24 mouse cellular contexts compared by ENCODE assay signal in genomic region chr1:72716421-72716820, GRCm38 (mm10). TPM values are rescaled to one million over a fixed set of nuclear protein-coding genes. Genes with fewer than 3 reads are reported as not detected.
A peak's percentile ranks its signal among the peaks of the same experiment; 100 is the strongest.
DNase-seq lines count a peak whose midpoint lies in the region; ATAC-seq and TF ChIP-seq lines count a peak whose summit lies in the region.
"Had no signal": no experiment of that assay in that cellular context is flagged by ENCODE, and none has a peak within 500 bp of the region (broad histone marks: within the 10 kb centered on the region; RNA-seq: fewer than 3 reads in every experiment).

No protein-coding gene starts in this region.

- no peak overlapping the region for H3K9ac ChIP-seq in intestine, embryonic 16.5 days (ENCODE audit: low read depth, low read length)
- H3K9ac ChIP-seq in intestine, postnatal 0 days (ENCODE audit: low read depth, low read length): no peak overlapping the region
- no peak overlapping the region for H3K9ac ChIP-seq in midbrain, embryonic 12.5 days (replicated peaks)
- H3K9ac ChIP-seq in midbrain, embryonic 14.5 days (replicated peaks; ENCODE audit: low read length): no peak overlapping the region
- H3K9ac ChIP-seq in MEL (ENCODE audit: control insufficient read depth, low read depth, low read length, poor library complexity, severe bottlenecking): no peak overlapping the region
- H3K9ac ChIP-seq: lung, embryonic 14.5 days had no signal

- no peak for TF ChIP-seq RAD21 in MEL (IDR thresholded peaks at IDR 0.05; ENCODE audit: low read depth, low read length)

- TF ChIP-seq CTCF in intestine, postnatal 0 days (IDR thresholded peaks at IDR 0.05; ENCODE audit: low read depth): no peak
- no peak for TF ChIP-seq CTCF in MEL (IDR thresholded peaks at IDR 0.05 in 2 of 3, conservative IDR thresholded peaks at IDR 0.05 in 1 of 3; ENCODE audit: control insufficient read depth in 1 of 3, insufficient read depth in 1 of 3, low read depth in 2 of 3, low read length in 3 of 3, poor library complexity in 1 of 3, severe bottlenecking in 1 of 3)

- DNase-seq in midbrain, embryonic 14.5 days: no peak
- peak; percentile 54 for DNase-seq in MEL (ENCODE audit: low read depth, low spot score)
- no peak for DNase-seq in adrenal gland, postnatal 14 days
- DNase-seq in left cerebral cortex, adult 9 months (ENCODE audit: low spot score in 2 of 2): no peak
- DNase-seq: gastrocnemius, postnatal 25 days had no signal

- H3K27ac ChIP-seq in intestine, embryonic 16.5 days (ENCODE audit: low read length): peak overlapping the region; percentile 36; the same call in 1 of the 2 replicates
- no peak overlapping the region for H3K27ac ChIP-seq in intestine, postnatal 0 days (ENCODE audit: low read depth, low read length)
- H3K27ac ChIP-seq in midbrain, embryonic 12.5 days (replicated peaks): peak overlapping the region; percentile 46; the same call in 1 of the 2 replicates
- H3K27ac ChIP-seq in midbrain, embryonic 14.5 days (replicated peaks; ENCODE audit: low read depth, low read length): no peak overlapping the region
- H3K27ac ChIP-seq in MEL (ENCODE audit: control insufficient read depth, low read depth, low read length): peak overlapping the region; percentile 24
- H3K27ac ChIP-seq: left cerebral cortex, adult 2 months; macrophage had no signal

- 61% methylated on average over 2 of the region's 2 CpGs for whole genome bisulfite sequencing in intestine, embryonic 16.5 days
- 66% methylated on average over 2 of the region's 2 CpGs for WGBS in intestine, postnatal 0 days
- 58% methylated on average over 2 of the region's 2 CpGs for WGBS in midbrain, embryonic 12.5 days
- WGBS in midbrain, embryonic 14.5 days: 57% methylated on average over 2 of the region's 2 CpGs

- peaks cover 5% of the 10 kb centered on the region for H3K36me3 ChIP-seq in intestine, embryonic 16.5 days (ENCODE audit: control insufficient read depth, insufficient read depth, low read length)
- H3K36me3 ChIP-seq in intestine, postnatal 0 days (ENCODE audit: control insufficient read depth, insufficient read depth): peaks cover 12% of the 10 kb centered on the region; the same call in 1 of the 2 replicates
- H3K36me3 ChIP-seq in midbrain, embryonic 12.5 days: peaks cover 28% of the 10 kb centered on the region
- H3K36me3 ChIP-seq in midbrain, embryonic 14.5 days (ENCODE audit: control insufficient read depth, insufficient read depth, low read length): peaks cover 40% of the 10 kb centered on the region
- peaks cover 11 to 18% of the 10 kb centered on the region in 2 experiments for H3K36me3 ChIP-seq in MEL (ENCODE audit: control insufficient read depth in 1 of 2, insufficient read depth in 2 of 2, low read length in 2 of 2)

- H3K27me3 ChIP-seq in intestine, embryonic 16.5 days (replicated peaks; ENCODE audit: control insufficient read depth, insufficient read depth, low read length): no peaks in the 10 kb centered on the region
- H3K27me3 ChIP-seq in intestine, postnatal 0 days (replicated peaks; ENCODE audit: control insufficient read depth, insufficient read depth, low read length): no peaks in the 10 kb centered on the region
- no peaks in the 10 kb centered on the region for H3K27me3 ChIP-seq in midbrain, embryonic 12.5 days
- no peaks in the 10 kb centered on the region for H3K27me3 ChIP-seq in midbrain, embryonic 14.5 days (ENCODE audit: control insufficient read depth, insufficient read depth, low read length)
- no peaks in the 10 kb centered on the region for H3K27me3 ChIP-seq in MEL (ENCODE audit: control insufficient read depth in 1 of 2, insufficient read depth in 2 of 2, low read length in 2 of 2)

- TF ChIP-seq EP300 in MEL (IDR thresholded peaks at IDR 0.05; ENCODE audit: low read depth in 1 of 2, low read length in 2 of 2): no peak

- peaks cover 19% of the 10 kb centered on the region for H3K79me2 ChIP-seq in MEL (ENCODE audit: control insufficient read depth, insufficient read depth, low read length, poor library complexity)

- ATAC-seq in intestine, embryonic 16.5 days: no peak
- no peak for ATAC-seq in intestine, postnatal 0 days
- no peak for ATAC-seq in midbrain, embryonic 12.5 days (ENCODE audit: low FRiP score, low read depth)
- no peak for ATAC-seq in midbrain, embryonic 14.5 days (ENCODE audit: low FRiP score, low TSS enrichment)
- ATAC-seq: hindbrain, embryonic 16.5 days had no signal

- H3K4me3 ChIP-seq in intestine, embryonic 16.5 days (ENCODE audit: low read length): no peak overlapping the region
- H3K4me3 ChIP-seq in intestine, postnatal 0 days (ENCODE audit: low read depth, low read length): no peak overlapping the region
- H3K4me3 ChIP-seq in midbrain, embryonic 12.5 days: no peak overlapping the region
- H3K4me3 ChIP-seq in midbrain, embryonic 14.5 days (replicated peaks; ENCODE audit: low read depth, low read length): no peak overlapping the region
- no peak overlapping the region for H3K4me3 ChIP-seq in MEL (ENCODE audit: control insufficient read depth in 1 of 2, insufficient read depth in 1 of 2, low read depth in 2 of 2, low read length in 2 of 2)
- H3K4me3 ChIP-seq: left cerebral cortex, adult 2 months had no signal

- no peaks in the 10 kb centered on the region for H3K9me3 ChIP-seq in intestine, embryonic 16.5 days (ENCODE audit: control insufficient read depth, low read length)
- H3K9me3 ChIP-seq in intestine, postnatal 0 days (ENCODE audit: control insufficient read depth): no peaks in the 10 kb centered on the region
- no peaks in the 10 kb centered on the region for H3K9me3 ChIP-seq in midbrain, embryonic 12.5 days
- H3K9me3 ChIP-seq in midbrain, embryonic 14.5 days (ENCODE audit: control insufficient read depth, low read length): no peaks in the 10 kb centered on the region
- no peaks in the 10 kb centered on the region for H3K9me3 ChIP-seq in MEL (replicated peaks; ENCODE audit: insufficient read depth, low read length)
- H3K9me3 ChIP-seq: G1E had no signal

- TF ChIP-seq POLR2A in MEL (IDR thresholded peaks at IDR 0.05; ENCODE audit: control insufficient read depth in 1 of 2, insufficient read depth in 1 of 2, low read depth in 1 of 2, low read length in 2 of 2, poor library complexity in 1 of 2): peak in 1 of 2 experiments; percentile 40; a peak in 1 of 4 replicates

- peaks cover 9% of the 10 kb centered on the region for H3K4me1 ChIP-seq in intestine, embryonic 16.5 days (ENCODE audit: control insufficient read depth, insufficient read depth, low read length)
- 0 out of 2 replicates have a peak, but pooled peaks cover 3% of the 10 kb centered on the region for H3K4me1 ChIP-seq in intestine, postnatal 0 days (replicated peaks; ENCODE audit: control insufficient read depth, insufficient read depth, low read length)
- peaks cover 20% of the 10 kb centered on the region for H3K4me1 ChIP-seq in midbrain, embryonic 12.5 days
- peaks cover 13% of the 10 kb centered on the region for H3K4me1 ChIP-seq in midbrain, embryonic 14.5 days (ENCODE audit: control insufficient read depth, insufficient read depth, low read length)
- H3K4me1 ChIP-seq in MEL (ENCODE audit: control insufficient read depth in 1 of 2, insufficient read depth in 2 of 2, low read length in 2 of 2): peaks cover 0 to 7% of the 10 kb centered on the region in 2 experiments; a peak in 3 of 4 replicates

- H3K4me2 ChIP-seq in intestine, embryonic 16.5 days (ENCODE audit: low read depth, low read length): no peak overlapping the region
- H3K4me2 ChIP-seq in intestine, postnatal 0 days (replicated peaks; ENCODE audit: low read depth): no peak overlapping the region
- H3K4me2 ChIP-seq in midbrain, embryonic 12.5 days (replicated peaks): no peak overlapping the region
- H3K4me2 ChIP-seq in midbrain, embryonic 14.5 days (ENCODE audit: low read length): no peak overlapping the region
- H3K4me2 ChIP-seq: lung, embryonic 14.5 days; midbrain, embryonic 11.5 days had no signal

TF ChIP-seq in MEL, 35 proteins besides CTCF, POLR2A, EP300 and RAD21:
- TF ChIP-seq POLR2AphosphoS5 (IDR thresholded peaks at IDR 0.05; ENCODE audit: borderline replicate concordance, low read depth, low read length) (0 out of 2 replicates have a peak, but pooled peaks have one; percentile 24), GABPA (IDR thresholded peaks at IDR 0.05; ENCODE audit: low read depth, low read length) (no peak)

RNA-seq across cellular contexts. Expression of gene Rpl37a, which starts 5.3 kb away (rescaled TPM):
- 1,552 and 1,622 TPM in 2 replicates for polyA plus RNA-seq in intestine, embryonic 16.5 days (2015; fragmentation: Nextera tagmentation; extraction: Ambion mirVana)
- polyA plus RNA-seq in intestine, postnatal 0 days (2015; fragmentation: Nextera tagmentation; extraction: Ambion mirVana): 1,358 and 1,438 TPM in 2 replicates
- polyA plus RNA-seq in midbrain, embryonic 12.5 days (2016; fragmentation: Nextera tagmentation; extraction: Ambion mirVana): 1,367 and 1,416 TPM in 2 replicates
- 1,162 and 1,243 TPM in 2 replicates for polyA plus RNA-seq in midbrain, embryonic 14.5 days (2014; fragmentation: Nextera tagmentation; extraction: Ambion mirVana)
- 2,301 and 2,623 TPM in 2 replicates for total RNA-seq in MEL (2012; rRNA removed)
- 1,000 to 10,000 TPM; 1,104 to 4,601 TPM for polyA plus RNA-seq in MEL (2012; ENCODE audit: insufficient read depth in 1 of 2, insufficient read length in 2 of 2, low read depth in 1 of 2, low replicate concordance in 2 of 2, missing spikeins in 1 of 2)
- total RNA-seq in adrenal gland, postnatal 14 days (2021): 892 and 1,080 TPM in 2 replicates

RNA-seq across cellular contexts. Expression of gene Ankar, which starts 16.0 kb away (rescaled TPM):
- not detected in 2 replicates for polyA plus RNA-seq in intestine, embryonic 16.5 days (2015; fragmentation: Nextera tagmentation; extraction: Ambion mirVana)
- not detected in 2 replicates for polyA plus RNA-seq in intestine, postnatal 0 days (2015; fragmentation: Nextera tagmentation; extraction: Ambion mirVana)
- polyA plus RNA-seq in midbrain, embryonic 12.5 days (2016; fragmentation: Nextera tagmentation; extraction: Ambion mirVana): not detected in 2 replicates
- polyA plus RNA-seq in midbrain, embryonic 14.5 days (2014; fragmentation: Nextera tagmentation; extraction: Ambion mirVana): not detected in 2 replicates
- not detected in 2 replicates for total RNA-seq in MEL (2012; rRNA removed)
- not detected for polyA plus RNA-seq in MEL (2012; ENCODE audit: insufficient read depth in 1 of 2, insufficient read length in 2 of 2, low read depth in 1 of 2, low replicate concordance in 2 of 2, missing spikeins in 1 of 2)
- total RNA-seq in adrenal gland, postnatal 14 days (2021): not detected in 2 replicates
- total RNA-seq: adrenal gland, postnatal 36 days; gastrocnemius, postnatal 25 days; heart, adult 8-10 months; hematopoietic stem cell, adult 5-6 weeks; layer of hippocampus, adult 8-10 months; left cerebral cortex, adult 2 months had no signal
- polyA plus RNA-seq: forebrain, embryonic 11.5 days; G1E; heart, embryonic 16.5 days; hindbrain, embryonic 16.5 days; kidney, adult 2 months; limb, embryonic 11.5 days; lung, embryonic 14.5 days; macrophage; midbrain, embryonic 11.5 days; spleen, adult 2 months; stomach, embryonic 14.5 days had no signal

Comparison
In these comparisons a context has a peak if more than half of its experiments do, and no peak if none do; other contexts are left out.
1. H3K27ac ChIP-seq: peak in intestine, embryonic 16.5 days (single experiment), midbrain, embryonic 12.5 days (single experiment) and MEL (single experiment); none in intestine, postnatal 0 days (single experiment) and midbrain, embryonic 14.5 days (single experiment).